Mouse (Mus musculus) common myeloid progenitor, adult 5-6 weeks (primary cell): ENCODE results near the gene Pdhx. TPM values are rescaled to one million over a fixed set of nuclear protein-coding genes. Genes with fewer than 3 reads are reported as not detected.
A peak's percentile ranks its signal among the peaks of the same experiment; 100 is the strongest.

Source experiments
- ATAC-seq: replicated peaks from 2 replicates; pipeline ENCODE4 v1.8.0; 2016; ENCODE audit warnings: low read depth, mild to moderate bottlenecking, moderate TSS enrichment, inconsistent platforms; ENCODE audit not compliant: poor library complexity, severe bottlenecking
- total RNA-seq: library from RNA; stranded (forward); fragments of 200-1000, 187-1606 nt; gene quantifications from 2 replicates; pipeline ENCODE4 v1.2.3, GENCODE M21; 2017

Gene Pdhx
- total RNA-seq, 1 experiment from 2014 or later = 37.1 TPM

DNA sequence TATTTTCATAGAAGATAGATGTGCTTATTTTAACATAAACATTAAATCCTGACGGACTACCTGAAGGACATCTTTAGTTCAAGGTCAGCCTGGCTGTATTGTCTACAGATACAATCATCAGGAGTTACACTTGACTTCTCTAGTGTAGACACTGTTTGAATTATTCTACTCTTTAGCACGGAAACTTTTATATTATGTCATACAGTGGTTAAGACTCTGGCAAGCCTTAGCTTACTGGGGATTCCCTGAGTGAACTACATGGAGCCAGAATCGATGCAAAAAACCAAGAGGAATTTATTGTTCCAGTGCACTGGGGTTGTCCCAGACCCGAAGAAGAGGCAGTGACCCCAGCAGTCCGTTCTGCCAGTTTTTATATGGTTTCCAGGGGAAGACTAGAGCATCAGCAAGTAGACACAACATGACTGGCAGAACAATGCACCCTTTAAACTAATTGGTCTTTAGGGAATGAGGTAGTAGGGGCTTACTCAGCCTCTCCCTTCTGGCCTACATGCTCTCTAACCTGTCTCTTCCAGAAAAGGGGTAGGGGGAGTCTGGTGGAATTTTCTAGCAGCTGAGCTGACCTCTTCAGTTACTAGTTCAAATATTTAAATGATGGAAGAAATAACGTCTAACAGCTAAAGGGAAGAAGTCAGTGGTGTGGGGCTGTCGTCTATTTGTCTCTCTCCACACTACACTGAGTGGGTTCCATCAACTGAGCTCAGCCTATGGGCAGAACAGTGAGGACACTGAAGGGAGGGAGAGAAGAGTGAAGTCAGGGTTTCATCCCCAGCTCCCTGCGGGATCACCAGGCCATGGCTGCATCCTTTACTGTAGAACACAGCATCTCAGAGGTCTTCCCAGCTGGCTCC is 6.4 kb downstream of the Pdhx start:
- ATAC-seq = no peak

DNA sequence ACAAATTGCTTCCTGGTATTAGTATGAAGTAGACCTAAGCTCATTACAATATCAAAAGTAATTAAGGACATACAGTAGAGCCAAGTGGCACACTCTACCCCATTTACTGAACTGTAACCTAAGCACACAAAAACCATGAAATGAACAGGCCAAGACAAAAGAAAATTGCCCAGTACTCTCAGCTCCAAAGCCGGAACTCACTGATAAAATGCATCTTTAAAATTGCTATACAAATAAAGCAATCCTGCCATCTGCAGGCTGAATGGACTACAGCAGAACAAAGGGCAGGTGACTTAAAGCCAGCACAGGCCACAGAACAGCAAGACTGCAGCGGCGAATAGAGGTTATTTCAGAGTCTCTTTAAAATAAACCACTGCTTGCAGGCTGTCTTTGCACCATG is 10.4 kb downstream of the Pdhx start:
- peak; percentile 95 for ATAC-seq

DNA sequence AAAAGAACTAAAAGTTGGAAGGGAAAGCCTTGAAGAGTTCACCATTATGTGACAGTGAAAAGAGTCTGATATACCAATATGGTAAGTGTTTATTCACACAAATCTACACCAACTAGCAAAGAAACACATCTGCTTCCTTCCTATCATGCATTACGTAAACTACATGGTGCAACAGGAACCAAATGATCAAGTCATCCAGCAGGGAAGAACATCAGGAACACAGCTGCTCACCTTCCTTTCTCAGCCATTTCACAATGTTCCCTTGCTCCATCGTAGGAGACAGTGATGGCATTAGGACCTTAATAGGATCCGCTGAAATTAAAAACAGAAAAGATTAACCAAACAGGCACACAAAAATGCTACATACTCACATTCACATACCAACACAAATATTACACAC is 15.0 kb downstream of the Pdhx start:
- no peak for ATAC-seq

DNA sequence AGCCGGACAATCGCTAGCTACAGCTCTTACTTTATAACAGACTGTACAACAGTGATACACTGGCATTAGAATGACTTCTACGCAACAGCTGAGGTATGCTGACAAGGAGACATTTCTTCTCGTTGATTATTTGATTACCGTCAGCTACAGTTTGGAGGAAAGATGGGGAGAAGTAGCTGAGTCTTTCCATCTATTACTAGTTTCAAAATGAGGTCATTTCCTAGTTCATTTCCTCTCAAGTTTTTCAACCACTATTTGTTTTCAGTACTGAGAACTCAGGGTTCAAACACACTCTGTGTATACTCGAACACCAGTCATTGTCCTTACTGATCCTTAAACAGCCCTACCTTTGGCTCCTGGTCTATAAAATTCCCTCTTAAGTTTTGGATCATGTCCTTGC is 17.5 kb downstream of the Pdhx start:
- ATAC-seq = no peak

DNA sequence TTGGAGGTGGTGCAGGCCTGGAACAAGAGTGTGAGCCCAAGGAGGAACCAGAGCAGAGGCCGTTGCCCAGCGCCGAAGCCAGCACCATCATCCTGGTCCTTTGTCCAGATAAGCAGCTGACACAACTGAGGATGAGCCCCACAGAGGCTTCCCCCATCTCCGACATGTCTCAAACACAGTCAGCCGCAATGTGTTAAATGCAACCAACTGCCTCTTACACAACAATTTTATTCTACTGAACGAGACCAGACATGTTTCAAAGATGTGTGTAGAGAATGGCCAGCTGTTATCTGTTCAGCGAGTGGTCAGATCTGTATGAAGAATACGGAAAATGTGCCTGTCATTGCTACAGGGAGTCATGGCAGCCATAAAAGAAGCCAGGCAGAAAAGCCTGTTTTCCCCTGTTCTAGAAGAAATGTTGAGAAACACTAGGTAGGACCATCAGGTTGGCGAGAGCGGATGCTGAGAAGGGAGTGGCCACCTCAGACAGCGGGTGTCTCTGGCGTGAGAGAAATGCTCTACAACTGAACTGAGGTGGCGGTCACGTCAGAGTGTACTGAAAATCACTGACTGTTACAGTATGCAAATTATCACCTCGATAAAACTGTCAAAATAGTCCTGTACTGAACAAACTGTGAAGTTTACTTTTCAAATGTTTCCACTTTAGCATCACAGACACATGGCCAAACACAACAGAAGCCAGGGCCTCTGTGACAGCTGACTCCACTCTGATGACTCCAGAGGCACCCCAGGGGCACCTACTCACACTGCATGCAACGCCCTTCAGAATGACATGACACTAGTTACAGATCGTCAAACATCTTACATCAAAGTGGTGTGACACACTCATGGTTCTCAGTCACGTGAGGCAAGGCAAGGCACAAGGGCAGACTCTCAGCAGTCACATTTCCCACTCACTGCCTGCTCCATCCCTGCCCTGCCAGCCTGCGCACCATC is 21.1 kb downstream of the Pdhx start:
- no peak for ATAC-seq

DNA sequence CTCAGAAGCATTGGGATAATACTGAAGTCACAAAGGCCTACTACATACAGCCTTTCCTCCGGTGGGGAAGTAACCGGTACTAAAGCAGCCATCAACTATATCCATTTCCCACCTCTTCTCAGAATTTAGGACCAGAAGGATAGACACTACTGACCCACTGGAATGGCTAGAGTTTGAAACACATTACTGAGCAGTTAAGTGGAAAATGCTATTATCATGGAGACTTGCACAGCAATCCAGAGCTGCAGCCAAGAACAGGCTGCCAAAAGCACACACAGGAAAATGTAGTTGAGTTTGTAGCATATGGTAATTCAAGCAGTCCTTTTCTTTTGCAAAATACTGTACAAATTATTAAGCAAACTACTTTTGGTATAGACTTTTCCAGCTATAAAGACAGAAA is 28.0 kb downstream of the Pdhx start:
- ATAC-seq = no peak

DNA sequence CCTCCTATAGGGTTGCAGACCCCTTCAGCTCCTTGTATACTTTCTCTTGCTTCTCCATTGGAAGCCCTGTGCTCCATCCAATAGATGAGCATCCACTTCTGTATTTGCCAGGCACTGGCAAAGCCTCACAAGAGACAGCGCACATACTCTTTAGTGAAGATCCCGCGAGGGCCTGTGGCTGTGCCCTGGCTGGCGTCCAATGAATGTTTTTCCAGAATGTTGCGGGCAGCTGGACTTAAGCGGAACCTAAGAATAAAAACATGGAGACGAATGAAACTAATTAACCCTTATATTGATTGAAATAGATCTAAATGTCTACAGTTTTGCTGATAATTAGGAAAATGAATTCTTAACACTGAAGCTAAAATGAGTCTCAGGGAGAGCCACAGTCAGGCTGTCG is 32.4 kb downstream of the Pdhx start:
- no peak for ATAC-seq

DNA sequence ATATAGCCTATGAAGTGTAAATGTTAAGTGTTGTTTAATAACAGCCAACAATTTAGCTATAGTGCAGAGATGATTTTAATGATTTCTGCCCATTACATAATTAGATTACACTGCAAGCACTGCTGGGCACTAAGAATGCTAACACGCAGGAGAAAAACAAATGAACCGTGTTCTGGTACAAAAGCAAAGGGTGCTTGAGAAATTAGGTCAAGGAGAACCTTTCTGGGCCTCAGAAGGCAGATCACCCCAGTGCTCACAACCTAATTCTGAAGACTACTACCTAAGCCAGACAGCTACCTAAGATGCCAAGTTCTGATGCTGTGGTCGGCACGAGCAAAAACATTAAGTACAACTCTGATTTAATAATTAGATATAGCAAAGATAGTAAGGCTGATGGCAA is 35.5 kb downstream of the Pdhx start:
- no peak for ATAC-seq

DNA sequence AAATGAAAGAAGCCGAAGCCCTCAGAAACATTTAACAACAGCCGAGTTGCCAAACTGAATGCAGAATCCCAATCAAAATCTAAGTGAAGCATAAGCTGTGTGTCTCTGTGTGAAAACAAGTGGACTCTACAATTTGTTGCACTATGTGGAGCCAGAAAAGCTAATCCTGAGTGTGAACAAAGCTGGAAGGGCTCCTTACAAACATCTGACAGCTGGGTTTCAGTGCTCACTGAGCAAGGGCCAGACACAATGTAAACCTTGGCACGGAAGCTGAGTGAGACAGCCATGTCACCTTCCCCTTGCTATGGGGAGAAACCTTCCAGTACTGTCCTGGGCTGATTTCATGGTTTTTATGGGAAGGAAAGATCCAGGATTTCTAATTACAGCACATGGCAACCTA is 50.6 kb downstream of the Pdhx start:
- no peak for ATAC-seq

DNA sequence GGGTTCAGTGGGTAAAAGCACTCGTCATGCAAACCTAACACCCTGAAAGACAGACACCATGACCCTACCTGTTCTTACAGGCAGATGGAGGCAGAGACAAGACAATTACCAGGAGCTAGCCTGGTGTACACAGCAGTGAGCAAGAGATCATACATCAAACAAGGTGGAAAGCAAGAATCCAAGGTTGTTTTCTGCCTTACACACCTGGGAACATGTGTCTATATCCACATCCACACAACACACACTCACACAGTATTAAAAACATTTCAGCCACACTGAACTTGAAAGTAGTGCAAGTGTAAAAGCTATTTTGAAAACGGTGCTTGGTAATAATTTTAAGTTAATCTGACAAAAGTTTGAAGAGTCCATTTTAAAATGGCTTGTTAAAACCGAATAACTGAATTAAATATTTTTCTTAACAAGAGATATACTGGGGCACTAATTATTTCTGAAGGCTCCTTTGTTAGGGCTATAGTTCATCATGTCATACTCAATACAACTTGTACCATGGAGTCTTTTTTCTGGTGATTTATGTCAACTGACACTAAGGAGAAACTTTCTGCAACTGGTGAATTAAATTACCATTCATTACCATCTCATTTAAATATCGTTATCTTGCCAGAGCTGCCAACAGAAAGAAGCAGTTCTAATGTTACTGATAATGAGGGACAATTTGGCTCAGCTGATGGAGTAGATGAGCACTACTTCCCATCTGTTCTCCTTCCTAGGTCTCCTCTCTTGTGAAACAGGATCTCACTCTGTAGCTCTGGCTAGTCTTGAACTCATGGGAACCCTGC is 52.9 kb downstream of the Pdhx start:
- no peak for ATAC-seq

DNA sequence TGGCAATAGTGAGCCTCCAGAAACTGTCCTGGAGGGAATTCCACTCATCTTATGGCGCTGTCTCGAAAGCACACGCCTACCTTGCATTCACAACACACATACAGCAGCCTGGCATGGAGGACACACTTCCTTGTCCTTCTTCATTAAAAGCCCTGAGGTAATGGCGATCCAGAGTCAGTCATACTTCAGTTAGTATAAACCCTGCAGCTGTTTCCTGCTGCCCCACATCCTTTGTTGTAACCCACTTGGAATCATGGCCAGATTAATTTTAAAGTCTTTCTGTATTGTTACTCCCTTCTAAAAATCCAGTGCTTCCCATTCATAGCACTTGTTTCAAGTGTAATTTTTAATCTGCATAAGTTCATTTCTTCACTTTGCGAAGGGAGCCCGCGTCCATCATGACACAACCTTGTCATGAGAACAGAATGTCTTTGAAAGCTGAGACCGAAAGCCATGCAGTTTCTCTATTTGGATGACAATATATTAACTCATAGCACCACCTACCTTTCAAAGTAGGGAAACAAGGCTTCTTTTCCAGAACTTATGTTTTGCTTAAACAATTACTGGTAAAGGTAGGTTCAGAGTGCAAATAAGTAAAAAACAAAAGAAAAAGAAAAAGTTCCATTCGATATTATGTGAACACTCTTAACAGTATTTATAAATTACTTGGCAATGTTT is 54.4 kb downstream of the Pdhx start:
- peak; percentile 89 for ATAC-seq

DNA sequence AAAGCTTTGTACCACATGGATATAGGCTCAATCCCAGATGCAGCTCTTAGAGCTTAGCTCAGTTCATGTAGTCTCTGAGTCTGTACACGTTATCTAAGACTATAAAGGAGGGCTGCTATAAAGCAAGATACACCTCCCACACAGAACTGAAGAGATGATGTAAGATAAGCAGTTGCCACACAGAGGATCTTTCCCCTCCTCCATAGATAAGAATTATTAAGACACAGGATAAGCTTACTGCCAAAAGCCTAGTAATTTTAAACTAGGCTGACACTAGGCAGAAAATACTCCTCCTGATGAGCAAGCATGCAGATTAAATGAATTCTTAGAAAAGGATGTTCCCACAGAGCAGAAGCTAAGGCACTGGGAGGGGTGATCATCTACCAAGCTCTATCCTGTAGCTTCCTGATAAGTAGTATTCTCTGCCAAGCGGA is 55.9 kb downstream of the Pdhx start:
- ATAC-seq = 0 out of 2 replicates have a peak, but pooled peaks have one; percentile 4

DNA sequence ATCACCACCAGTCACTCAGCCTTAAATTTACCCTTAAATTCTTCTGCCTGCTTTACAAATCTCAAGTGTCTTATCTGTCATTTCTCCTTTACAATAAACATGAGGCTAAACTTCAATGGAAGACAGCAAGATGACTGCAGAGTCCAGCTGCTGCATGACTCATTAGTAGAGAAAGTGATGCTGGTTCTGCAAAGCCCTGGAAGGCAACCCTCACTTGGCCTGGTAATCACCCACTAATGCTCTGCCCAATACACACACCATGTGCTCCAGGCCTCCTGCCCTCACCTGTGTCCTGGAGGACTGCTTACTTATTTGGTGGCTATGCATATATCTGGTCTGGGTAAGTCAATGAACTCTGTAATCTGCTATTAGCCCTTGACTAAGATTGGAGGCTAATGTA is 57.2 kb downstream of the Pdhx start:
- ATAC-seq = no peak

DNA sequence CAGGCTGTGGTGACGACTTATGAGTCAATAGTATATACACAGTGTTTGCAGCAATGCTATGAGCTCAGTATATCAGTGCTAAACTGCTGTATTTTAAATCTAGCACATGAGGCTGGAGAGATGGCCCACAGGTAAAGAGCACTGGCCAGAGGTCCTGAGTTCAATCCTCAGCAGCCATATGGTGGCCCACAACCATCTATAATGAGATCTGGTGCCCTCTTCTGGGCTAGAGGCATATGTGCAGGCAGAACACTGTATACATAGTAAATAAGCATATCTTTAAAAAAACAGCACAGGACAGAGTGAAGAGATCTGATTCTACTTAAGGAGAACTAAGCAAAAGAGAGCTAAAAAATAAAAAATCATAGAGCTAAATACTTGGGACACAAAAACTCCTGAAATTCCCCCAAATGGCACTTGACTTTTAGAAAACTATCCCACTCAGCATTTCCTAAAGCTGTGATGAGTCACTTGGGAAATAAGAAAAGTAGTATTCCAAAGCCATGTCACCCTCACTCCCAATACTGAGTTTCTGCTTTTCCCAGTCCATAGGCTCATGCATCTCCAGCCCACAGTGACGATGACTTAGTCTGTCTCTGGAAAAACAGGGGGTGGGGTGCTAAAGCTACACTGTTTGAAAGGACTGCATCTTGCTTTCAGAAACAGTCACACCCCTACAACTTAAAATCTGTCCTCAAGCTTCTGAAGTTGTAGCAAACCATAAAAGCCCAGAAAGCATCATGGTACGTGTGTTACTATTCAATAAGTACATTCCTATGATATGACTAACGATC is 60.3 kb downstream of the Pdhx start:
- no peak for ATAC-seq

DNA sequence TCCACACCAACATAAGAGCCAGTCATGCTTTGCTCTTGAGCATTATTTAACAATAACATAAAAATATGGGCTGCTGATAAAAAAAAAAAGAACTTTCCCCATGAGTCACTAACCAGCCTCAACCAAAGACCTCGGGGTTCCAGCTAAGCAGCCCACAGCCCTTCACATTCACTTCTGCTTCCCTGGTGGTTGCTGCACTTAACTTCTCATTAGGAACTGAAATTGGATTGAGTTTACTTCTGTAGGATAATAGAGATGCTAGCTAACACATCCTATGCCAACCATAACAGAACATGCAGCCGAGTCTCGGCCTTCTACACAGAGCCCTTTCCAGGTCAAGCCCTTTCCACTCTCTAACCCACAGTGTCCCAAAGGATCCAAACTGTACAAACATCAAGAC is 65.1 kb downstream of the Pdhx start:
- ATAC-seq = peak; percentile 80

DNA sequence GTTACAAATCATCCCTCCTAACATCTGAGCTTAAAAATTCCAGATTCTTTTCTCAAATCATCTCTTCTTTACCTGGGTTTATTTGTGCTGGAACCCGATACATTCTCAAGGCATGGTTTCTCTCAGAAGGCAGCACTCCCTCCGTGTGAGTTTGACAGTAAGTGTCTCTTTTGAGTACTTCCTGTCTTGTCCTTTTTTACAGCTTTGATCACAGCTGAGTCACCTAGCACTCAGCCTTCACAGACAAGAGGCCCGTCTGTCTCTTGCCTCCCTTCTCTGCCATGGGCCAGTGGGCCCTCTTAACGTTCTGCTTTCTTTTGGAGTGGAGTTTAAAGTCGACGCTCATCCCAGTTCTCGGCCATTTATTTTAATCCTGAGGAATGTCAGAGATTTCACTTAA is 68.7 kb downstream of the Pdhx start:
- ATAC-seq = no peak

DNA sequence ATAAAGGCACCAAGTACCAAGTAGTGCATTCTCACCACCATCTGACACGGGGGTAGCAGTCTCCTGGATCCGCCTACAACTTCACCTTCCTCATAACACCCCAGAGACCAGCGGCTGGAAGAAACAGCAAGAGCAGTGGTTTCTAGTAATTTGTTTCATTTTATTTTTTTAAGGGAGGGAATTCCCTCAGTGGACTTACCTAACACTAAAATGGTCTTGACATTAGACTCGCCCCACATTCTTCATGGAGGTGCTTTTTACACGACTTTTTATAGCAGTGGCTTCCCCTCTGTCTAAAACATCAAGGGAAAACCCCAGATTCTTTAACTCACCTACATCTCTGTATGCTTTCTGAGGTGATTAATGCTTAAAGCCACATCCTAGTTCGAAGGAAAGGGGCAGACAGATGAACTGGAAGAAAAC is 74.1 kb downstream of the Pdhx start:
- no peak for ATAC-seq

DNA sequence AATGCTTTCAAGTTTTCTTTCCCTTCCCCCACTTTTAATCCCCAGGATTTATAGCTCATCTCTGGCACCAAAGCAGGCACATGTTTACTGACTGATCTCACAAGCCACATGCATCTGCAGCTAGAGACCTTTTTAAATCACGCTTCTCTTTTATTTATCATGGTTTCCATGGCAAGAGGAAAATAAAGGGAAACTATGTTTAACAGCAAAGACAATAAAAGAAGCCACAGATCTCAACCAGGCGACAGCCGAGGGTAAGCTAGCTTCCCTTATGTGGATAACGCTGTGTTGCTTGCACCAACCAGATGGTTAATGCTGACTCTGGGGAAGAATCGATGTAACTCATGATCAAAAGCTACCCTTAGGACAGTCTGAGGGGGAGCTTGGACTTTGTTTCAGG is 75.0 kb downstream of the Pdhx start:
- ATAC-seq = peak; percentile 87

DNA sequence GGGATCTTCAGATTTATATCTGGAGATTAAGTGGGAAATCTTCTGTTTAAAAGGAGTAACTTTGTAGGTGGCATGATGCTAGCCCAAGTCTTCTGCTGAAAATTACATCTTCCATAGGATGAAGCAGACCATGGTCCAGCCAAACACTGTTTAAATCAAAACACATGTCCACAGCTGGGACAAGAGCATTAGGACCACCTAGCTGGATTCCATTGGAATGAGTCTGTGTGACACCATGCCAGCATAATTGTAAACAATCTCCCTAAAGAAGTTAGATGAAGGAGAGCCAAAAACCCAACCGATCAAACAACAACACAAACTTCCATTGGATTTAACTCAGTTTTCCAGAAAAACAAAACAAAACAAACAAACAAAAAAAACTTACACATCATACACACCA is 75.4 kb downstream of the Pdhx start:
- ATAC-seq = no peak
